Mouse (Mus musculus) hindbrain, embryonic 13.5 days (tissue): ENCODE results near the gene Lrmda. TPM values are rescaled to one million over a fixed set of nuclear protein-coding genes. Genes with fewer than 3 reads are reported as not detected.
A peak's percentile ranks its signal among the peaks of the same experiment; 100 is the strongest.

ENCODE experiments used
- ATAC-seq: fragments of 200-750 bp; cut with Nextera tagmentation; 2 replicates; pipeline ENCODE4 v1.8.0; 2017; ENCODE audit warnings: moderate TSS enrichment; ENCODE audit not compliant: low FRiP score
- H3K27ac ChIP-seq: fragments of 300-500 bp; sonication (generic); 2 replicates; pipeline ENCODE4 v1.5.1; 2015; ENCODE audit warnings: inconsistent platforms, mild to moderate bottlenecking, moderate library complexity
- H3K27me3 ChIP-seq: fragments of 300-500 bp; sonication (generic); 2 replicates; pipeline ENCODE4 v1.6.1; 2015; ENCODE audit warnings: mild to moderate bottlenecking, inconsistent platforms
- H3K36me3 ChIP-seq: fragments of 300-500 bp; sonication (generic); 2 replicates; pipeline ENCODE4 v1.6.1; 2015; ENCODE audit warnings: mild to moderate bottlenecking, inconsistent platforms
- H3K4me1 ChIP-seq: fragments of 300-500 bp; sonication (generic); replicated peaks from 2 replicates; pipeline ENCODE4 v1.6.1; 2015; ENCODE audit warnings: inconsistent platforms
- H3K4me2 ChIP-seq: fragments of 300-500 bp; sonication (generic); 2 replicates; pipeline ENCODE4 v1.6.1; 2015; ENCODE audit warnings: inconsistent platforms, mild to moderate bottlenecking, moderate library complexity
- H3K4me3 ChIP-seq: fragments of 300-500 bp; sonication (generic); 2 replicates; pipeline ENCODE4 v1.5.1; 2015; ENCODE audit warnings: mild to moderate bottlenecking, inconsistent platforms
- H3K9ac ChIP-seq: fragments of 300-500 bp; sonication (generic); 2 replicates; pipeline ENCODE4 v1.6.1; 2015; ENCODE audit warnings: mild to moderate bottlenecking, inconsistent platforms
- H3K9me3 ChIP-seq: fragments of 300-500 bp; sonication (generic); 2 replicates; pipeline ENCODE4 v1.6.1; 2016; ENCODE audit warnings: inconsistent platforms
- WGBS: fragments of 180-500 bp; shearing (Covaris S2); methylation state at CpG from one replicate; pipeline ENCODE4 v1.1.7; 2015; 5-methylcytosine and 5-hydroxymethylcytosine counted together
- polyA plus RNA-seq: library from polyadenylated mRNA; unstranded; fragments of >200 nt; fragmentation: Nextera tagmentation; extraction: Ambion mirVana; gene quantifications from 2 replicates; pipeline ENCODE4 v1.2.1, GENCODE M21; 2015

The Lrmda gene
- polyA plus RNA-seq, 1 experiment from 2014 or later = 0.16 TPM

DNA sequence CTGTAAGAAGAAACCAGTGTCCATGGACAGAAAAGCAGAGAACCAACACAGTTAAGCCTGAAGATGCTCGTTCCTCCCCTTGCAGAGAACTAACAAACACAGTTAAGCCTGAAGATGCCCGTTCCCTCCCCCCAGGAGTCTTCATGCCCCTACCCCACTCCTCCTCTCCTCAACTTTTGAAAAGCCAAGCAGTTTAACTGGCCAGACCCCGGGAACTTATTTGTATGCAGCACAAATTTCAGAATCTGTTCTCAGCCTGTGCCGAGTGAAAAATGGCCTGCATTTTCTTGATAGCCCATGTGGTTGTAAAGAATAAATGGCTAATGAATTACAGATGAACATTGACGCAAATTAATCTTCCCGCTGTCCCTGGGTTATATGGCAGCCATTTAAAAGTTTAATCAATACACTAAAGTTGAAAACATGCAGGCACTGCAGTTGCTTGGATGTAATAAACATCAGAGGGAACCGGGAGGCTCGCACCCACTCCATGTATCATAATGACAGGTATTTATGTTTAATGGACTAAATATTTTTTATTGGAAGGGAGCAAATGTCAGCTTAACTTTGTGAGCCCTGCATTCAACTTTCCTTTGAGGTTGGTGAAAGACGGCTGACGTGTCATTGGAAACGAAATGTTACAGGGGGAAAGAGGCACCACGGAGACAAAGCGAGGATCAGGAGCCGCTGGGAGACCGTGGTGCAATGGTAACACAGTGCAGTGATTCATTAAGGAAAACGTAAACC, 996.0 kb downstream of the Lrmda start:
- H3K27me3 ChIP-seq = no peaks in the 10 kb centered on the region
- ATAC-seq = no peak
- no peak overlapping the region for H3K9ac ChIP-seq
- no peak overlapping the region for H3K4me3 ChIP-seq
- WGBS = 29% methylated on average over 16 of the region's 16 CpGs
- H3K9me3 ChIP-seq = no peaks in the 10 kb centered on the region
- no peaks in the 10 kb centered on the region for H3K36me3 ChIP-seq
- peak overlapping the region; percentile 68 for H3K27ac ChIP-seq
- H3K4me2 ChIP-seq = peak overlapping the region; percentile 15; the same call in 1 of the 2 replicates
- peaks cover 33% of the 10 kb centered on the region for H3K4me1 ChIP-seq

DNA sequence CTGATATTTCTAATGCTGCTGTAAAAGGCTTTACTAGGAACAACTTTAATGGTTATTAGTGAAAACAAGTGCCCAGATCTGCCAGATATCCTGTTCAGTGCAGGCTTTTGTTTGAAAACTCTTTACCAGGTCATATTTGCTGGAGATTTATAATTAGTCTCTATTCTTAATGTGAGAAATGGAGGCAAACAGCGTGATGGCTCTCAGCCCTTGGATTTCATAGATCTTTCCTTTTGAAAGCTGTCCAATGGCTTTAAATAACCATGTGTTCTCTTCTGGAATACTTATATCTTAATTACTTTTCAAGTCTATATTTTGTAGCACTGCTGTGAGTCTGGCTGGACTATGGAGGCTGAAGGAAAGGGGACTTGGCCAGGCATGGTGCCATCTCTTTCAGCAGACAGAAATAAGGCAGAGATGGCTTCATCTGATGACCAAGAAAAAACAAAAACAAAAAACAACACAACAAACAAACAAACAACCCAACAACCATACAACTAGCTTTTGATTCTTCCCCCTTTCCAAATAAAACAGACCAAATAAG, 996.6 kb downstream of the Lrmda start:
- Histone ChIP-seq H3K36me3 (no peaks in the 10 kb centered on the region), H3K4me1 (peaks cover 33% of the 10 kb centered on the region), H3K4me3 (no peak overlapping the region), H3K27ac (peak overlapping the region; percentile 68), H3K27me3 (no peaks in the 10 kb centered on the region), H3K9ac (no peak overlapping the region), H3K9me3 (no peaks in the 10 kb centered on the region), H3K4me2 (peak overlapping the region; percentile 15; the same call in 1 of the 2 replicates)
- no peak for ATAC-seq
- 55% methylated on average over 1 of the region's 1 CpGs for WGBS

DNA sequence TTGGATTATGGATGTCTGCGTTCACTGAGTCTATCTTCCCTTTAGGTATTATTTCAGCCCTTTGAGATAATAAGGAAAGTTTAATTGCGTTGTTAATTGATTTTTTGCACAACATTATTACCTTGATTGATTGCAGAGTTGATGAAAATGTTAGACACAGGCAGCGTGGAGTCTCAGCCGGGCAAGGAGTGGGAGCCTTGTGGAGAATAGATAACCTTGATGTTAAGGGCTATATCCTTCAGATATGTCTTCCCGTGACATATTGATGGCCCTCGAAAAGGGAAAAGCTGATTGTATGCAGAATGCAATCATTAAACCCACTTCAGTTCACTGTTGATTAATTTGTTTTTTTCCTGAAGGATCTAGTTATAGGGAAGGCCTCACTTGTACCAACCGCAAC, 1021.5 kb downstream of the Lrmda start:
- H3K27ac ChIP-seq = no peak overlapping the region
- 72% methylated on average over 7 of the region's 7 CpGs for WGBS
- no peak for ATAC-seq
- H3K9me3 ChIP-seq = no peaks in the 10 kb centered on the region
- H3K4me3 ChIP-seq = no peak overlapping the region
- H3K4me2 ChIP-seq = no peak overlapping the region
- no peak overlapping the region for H3K9ac ChIP-seq
- H3K36me3 ChIP-seq = no peaks in the 10 kb centered on the region
- peaks cover 8% of the 10 kb centered on the region; the same call in 1 of the 2 replicates for H3K4me1 ChIP-seq
- 0 out of 2 replicates have a peak, but pooled peaks cover 10% of the 10 kb centered on the region for H3K27me3 ChIP-seq

GRCm38 (mm10) chr14:23045322-23045721, 1025.8 kb downstream of the Lrmda start:
- no peak overlapping the region for H3K9ac ChIP-seq
- ATAC-seq = no peak
- H3K27me3 ChIP-seq = peaks cover 21% of the 10 kb centered on the region
- H3K4me2 ChIP-seq = no peak overlapping the region
- H3K9me3 ChIP-seq = no peaks in the 10 kb centered on the region
- 31% methylated on average over 1 of the region's 1 CpGs for WGBS
- H3K36me3 ChIP-seq = no peaks in the 10 kb centered on the region
- no peak overlapping the region for H3K4me3 ChIP-seq
- no peak overlapping the region for H3K27ac ChIP-seq
- peaks cover 11% of the 10 kb centered on the region for H3K4me1 ChIP-seq

- Histone ChIP-seq H3K36me3 (no peaks in the 10 kb centered on the region), H3K9ac (no peak overlapping the region), H3K27me3 (peaks cover 21% of the 10 kb centered on the region), H3K4me2 (no peak overlapping the region), H3K4me3 (no peak overlapping the region), H3K27ac (no peak overlapping the region), H3K4me1 (peaks cover 4% of the 10 kb centered on the region), H3K9me3 (no peaks in the 10 kb centered on the region)
- no peak for ATAC-seq
- WGBS = 14% methylated on average over 4 of the region's 4 CpGs
These were observed 1026.8 kb downstream of the Lrmda start for GRCm38 (mm10) chr14:23046330-23046729.

DNA sequence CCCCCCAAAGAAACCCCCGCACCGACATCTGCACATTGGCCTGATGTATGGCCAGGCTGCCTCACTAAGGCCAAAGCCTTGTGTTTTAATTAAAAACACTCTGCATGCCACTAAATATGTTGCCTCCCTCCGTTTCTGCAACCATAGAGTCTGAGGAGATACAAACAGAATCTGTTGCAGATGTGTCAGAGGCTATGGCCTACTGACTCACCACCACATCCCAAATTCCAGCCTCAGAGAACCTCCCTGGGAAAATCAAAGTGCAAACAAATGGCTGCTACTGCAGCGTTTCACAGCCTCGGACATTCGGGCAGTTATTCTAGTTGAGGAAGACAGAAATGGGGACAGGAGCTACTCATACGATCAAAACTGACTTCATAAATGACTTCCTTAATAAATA, 1031.9 kb downstream of the Lrmda start:
- Histone ChIP-seq H3K4me1 (peaks cover 9% of the 10 kb centered on the region), H3K9ac (no peak overlapping the region), H3K27me3 (peaks cover 10% of the 10 kb centered on the region), H3K36me3 (no peaks in the 10 kb centered on the region), H3K4me2 (no peak overlapping the region), H3K27ac (no peak overlapping the region), H3K4me3 (no peak overlapping the region), H3K9me3 (no peaks in the 10 kb centered on the region)
- WGBS = 83% methylated on average over 7 of the region's 7 CpGs
- ATAC-seq = no peak

GRCm38 (mm10) chr14:23052833-23053592, 1033.5 kb downstream of the Lrmda start:
- no peaks in the 10 kb centered on the region; the same call in 1 of the 2 replicates for H3K27me3 ChIP-seq
- H3K4me1 ChIP-seq = peaks cover 9% of the 10 kb centered on the region
- peak overlapping the region; percentile 44 for H3K27ac ChIP-seq
- no peaks in the 10 kb centered on the region for H3K9me3 ChIP-seq
- ATAC-seq = no peak
- H3K36me3 ChIP-seq = no peaks in the 10 kb centered on the region
- 43% methylated on average over 11 of the region's 11 CpGs for WGBS
- no peak overlapping the region for H3K4me2 ChIP-seq
- H3K4me3 ChIP-seq = no peak overlapping the region
- no peak overlapping the region for H3K9ac ChIP-seq

GRCm38 (mm10) chr14:23057228-23057976, 1037.9 kb downstream of the Lrmda start:
- no peak for ATAC-seq
- H3K27me3 ChIP-seq = no peaks in the 10 kb centered on the region
- no peak overlapping the region for H3K4me2 ChIP-seq
- H3K9me3 ChIP-seq = no peaks in the 10 kb centered on the region
- H3K9ac ChIP-seq = no peak overlapping the region
- no peak overlapping the region for H3K4me3 ChIP-seq
- 83% methylated on average over 6 of the region's 6 CpGs for WGBS
- no peak overlapping the region for H3K27ac ChIP-seq
- peaks cover 9% of the 10 kb centered on the region for H3K4me1 ChIP-seq
- no peaks in the 10 kb centered on the region for H3K36me3 ChIP-seq

GRCm38 (mm10) chr14:23057987-23058386, 1038.5 kb downstream of the Lrmda start:
- H3K36me3 ChIP-seq = no peaks in the 10 kb centered on the region
- ATAC-seq = no peak
- WGBS = 98% methylated on average over 2 of the region's 2 CpGs
- H3K9ac ChIP-seq = no peak overlapping the region
- peaks cover 5% of the 10 kb centered on the region for H3K4me1 ChIP-seq
- H3K9me3 ChIP-seq = no peaks in the 10 kb centered on the region
- no peak overlapping the region for H3K27ac ChIP-seq
- H3K27me3 ChIP-seq = no peaks in the 10 kb centered on the region
- H3K4me2 ChIP-seq = no peak overlapping the region
- H3K4me3 ChIP-seq = no peak overlapping the region

DNA sequence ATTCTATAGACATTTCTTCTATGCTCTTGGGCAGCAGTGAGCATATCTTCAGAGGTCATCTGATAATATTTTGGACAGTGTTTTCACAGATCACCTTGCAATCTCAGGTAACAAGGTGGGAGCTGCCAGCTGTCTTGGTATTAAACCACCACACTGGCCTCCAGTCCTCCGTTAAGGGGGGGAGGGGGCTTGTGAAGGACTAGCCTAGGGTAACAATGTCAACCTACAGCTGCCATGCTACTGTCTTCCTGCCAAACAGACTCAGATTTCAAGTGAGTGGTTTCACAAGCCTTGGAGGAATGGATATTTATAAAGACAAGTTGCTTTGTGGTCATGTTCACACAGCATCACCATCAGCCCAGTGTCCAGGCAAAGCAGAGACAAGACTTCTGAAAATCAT, 1059.2 kb downstream of the Lrmda start:
- WGBS = 78% methylated on average over 1 of the region's 1 CpGs
- H3K27ac ChIP-seq = no peak overlapping the region
- H3K9ac ChIP-seq = no peak overlapping the region
- no peaks in the 10 kb centered on the region for H3K36me3 ChIP-seq
- H3K9me3 ChIP-seq = no peaks in the 10 kb centered on the region
- no peaks in the 10 kb centered on the region for H3K4me1 ChIP-seq
- no peak overlapping the region for H3K4me2 ChIP-seq
- H3K4me3 ChIP-seq = no peak overlapping the region
- H3K27me3 ChIP-seq = no peaks in the 10 kb centered on the region
- ATAC-seq = no peak

DNA sequence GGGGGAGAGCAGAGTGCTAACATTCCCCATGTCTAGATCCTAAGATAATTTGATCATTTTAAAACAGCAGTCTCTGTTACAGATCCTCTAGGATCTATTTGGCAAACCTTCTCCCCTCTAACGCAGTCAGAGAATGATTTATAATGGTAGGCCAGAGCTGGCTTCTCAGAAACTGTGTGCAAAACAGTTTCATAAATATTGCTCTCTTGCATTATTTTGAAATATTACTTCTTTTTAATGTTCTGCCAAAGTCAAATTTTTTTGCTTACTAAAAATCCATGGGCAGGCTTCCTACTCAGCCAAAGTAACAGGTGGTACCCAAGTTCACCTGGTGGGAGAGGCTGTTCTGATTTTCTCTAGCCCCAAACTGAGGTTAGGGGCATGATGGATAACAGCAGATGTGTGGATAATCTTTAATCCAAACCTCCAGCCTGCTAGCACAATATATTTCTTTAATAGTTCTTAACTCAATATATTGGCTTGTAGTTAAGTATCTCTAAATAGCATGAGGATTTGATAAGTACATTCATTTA, 1064.8 kb downstream of the Lrmda start:
- no peak for ATAC-seq
- Histone ChIP-seq H3K4me2 (no peak overlapping the region), H3K4me3 (no peak overlapping the region), H3K36me3 (no peaks in the 10 kb centered on the region), H3K9ac (no peak overlapping the region), H3K4me1 (no peaks in the 10 kb centered on the region), H3K27ac (no peak overlapping the region), H3K9me3 (no peaks in the 10 kb centered on the region), H3K27me3 (no peaks in the 10 kb centered on the region)
- 79% methylated on average over 1 of the region's 1 CpGs for WGBS

- Histone ChIP-seq H3K4me3 (no peak overlapping the region), H3K27me3 (no peaks in the 10 kb centered on the region), H3K9me3 (no peaks in the 10 kb centered on the region), H3K36me3 (no peaks in the 10 kb centered on the region), H3K4me1 (no peaks in the 10 kb centered on the region), H3K4me2 (no peak overlapping the region), H3K9ac (no peak overlapping the region), H3K27ac (no peak overlapping the region)
- ATAC-seq = no peak
- WGBS = 79% methylated on average over 1 of the region's 1 CpGs
These were observed 1065.3 kb downstream of the Lrmda start for GRCm38 (mm10) chr14:23084797-23085196.
